Mouse (Mus musculus) right cerebral cortex, postnatal 10 days (tissue): ENCODE measurements at regions not wholly inside any gene's neighbourhood (a gene's known extent, or its start where the extent isn't known, plus 50 kb on each side); places are given as distances from the start of the nearest gene placed in this dataset.
A peak's percentile ranks its signal among the peaks of the same experiment; 100 is the strongest.

Experiments used
- DNase-seq, 2 experiments: peaks; one replicate each; pipeline ENCODE4 v3.0.0; 2021; ENCODE audit warnings: low spot score in 2 of 2

DNA sequence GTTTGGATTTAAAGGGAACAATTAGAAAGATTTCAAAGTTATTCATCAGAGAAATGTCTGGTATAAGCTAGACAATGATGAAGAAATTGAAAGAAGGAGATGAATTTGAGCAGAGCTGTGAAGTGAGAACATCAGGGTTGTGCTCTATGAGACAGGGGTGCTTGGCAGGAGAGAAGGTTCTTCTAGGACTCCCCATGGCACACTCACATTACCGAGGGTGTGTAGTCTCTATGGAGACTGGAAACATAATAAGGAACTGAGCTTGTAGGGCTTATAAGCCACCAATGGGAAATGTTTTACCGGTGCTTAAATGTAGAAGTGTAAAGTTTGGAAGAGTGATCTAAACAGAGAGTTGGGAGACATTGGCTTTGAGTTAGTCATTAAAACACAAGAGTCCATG, 889.9 kb downstream of the Stim2 start:
- no peak for DNase-seq

DNA sequence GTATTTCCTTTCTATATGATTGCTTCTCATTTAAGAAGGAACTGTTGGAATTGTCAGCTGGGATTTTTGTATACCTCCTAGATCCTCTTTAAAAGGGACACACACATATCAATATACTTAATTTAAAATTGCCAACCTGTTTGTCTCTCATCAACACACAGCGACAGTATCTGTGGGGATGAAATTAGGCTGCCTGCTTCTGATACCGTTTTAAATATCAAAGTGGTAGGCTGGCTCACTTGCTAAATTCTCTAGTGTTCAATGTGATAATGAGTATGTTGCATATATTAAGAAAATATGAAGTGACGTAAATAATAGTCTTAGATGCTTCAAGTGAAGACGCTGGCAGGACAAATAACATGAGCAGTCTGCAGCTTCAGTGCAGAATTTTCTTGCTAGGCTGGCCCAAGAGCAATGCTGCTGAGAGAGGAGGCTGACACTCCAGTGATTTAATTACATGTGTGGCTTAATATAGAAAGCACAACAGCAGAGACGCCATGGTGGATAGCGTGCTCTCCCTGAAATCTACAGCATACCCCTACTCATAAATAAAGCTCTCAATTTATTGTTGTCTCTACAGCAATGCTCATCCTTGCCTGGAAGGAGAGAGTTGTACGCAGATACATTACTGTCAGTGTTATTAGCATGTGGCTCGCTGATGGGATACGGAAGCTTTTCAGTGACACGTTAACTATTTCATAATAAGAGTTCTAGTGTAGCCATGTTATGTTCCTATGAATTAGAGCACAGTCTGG, 896.4 kb downstream of the Stim2 start:
- peak; percentile 22 to 23 for DNase-seq
